Mouse (Mus musculus): ENCODE measurements around the gene S1pr5. TPM values are rescaled to one million over a fixed set of nuclear protein-coding genes. Genes with fewer than 3 reads are reported as not detected.
A peak's percentile ranks its signal among the peaks of the same experiment; 100 is the strongest.

Gene S1pr5
- polyA plus RNA-seq, 1 experiment from 2014 or later, result 0.08 TPM

GRCm38 (mm10) chr9:21251116-21251735 lies 3.0 kb upstream of the S1pr5 start:
- WGBS, result 67% methylated on average over 13 of the region's 13 CpGs
- no peaks in the 10 kb centered on the region for H3K9me3 ChIP-seq (replicated peaks; ENCODE audit: control insufficient read depth, low read length)
- H3K36me3 ChIP-seq (replicated peaks; ENCODE audit: control insufficient read depth, insufficient read depth, low read depth, low read length), result no peaks in the 10 kb centered on the region
- peaks cover 3% of the 10 kb centered on the region; the same call in 1 of the 2 replicates for H3K4me1 ChIP-seq (ENCODE audit: control insufficient read depth, insufficient read depth, low read length)
- DNase-seq (ENCODE audit: low spot score) (no peak), ATAC-seq (replicated peaks; ENCODE audit: insufficient number of reproducible peaks, low FRiP score, low TSS enrichment, low read depth) (no peak)
- H3K27ac ChIP-seq (replicated peaks; ENCODE audit: low read depth, low read length), result no peak overlapping the region
- H3K4me2 ChIP-seq (ENCODE audit: low read depth, low read length), result no peak overlapping the region
- no peak overlapping the region for H3K9ac ChIP-seq (replicated peaks; ENCODE audit: low read length)
- H3K4me3 ChIP-seq (ENCODE audit: low read depth, low read length), result no peak overlapping the region
- peaks cover 38% of the 10 kb centered on the region for H3K27me3 ChIP-seq (ENCODE audit: control insufficient read depth, insufficient read depth, low read length)

GRCm38 (mm10) chr9:21250509-21250908 lies 2.3 kb upstream of the S1pr5 start:
- H3K27me3 ChIP-seq (ENCODE audit: control insufficient read depth, insufficient read depth, low read length), result peaks cover 45% of the 10 kb centered on the region
- 56% methylated on average over 2 of the region's 2 CpGs for WGBS

GRCm38 (mm10) chr9:21249629-21250508 lies 1.6 kb upstream of the S1pr5 start:
- ATAC-seq (replicated peaks; ENCODE audit: insufficient number of reproducible peaks, low FRiP score, low TSS enrichment, low read depth), result no peak
- H3K36me3 ChIP-seq (replicated peaks; ENCODE audit: control insufficient read depth, insufficient read depth, low read depth, low read length), result no peaks in the 10 kb centered on the region
- no peak overlapping the region for H3K4me2 ChIP-seq (ENCODE audit: low read depth, low read length)
- no peaks in the 10 kb centered on the region for H3K9me3 ChIP-seq (replicated peaks; ENCODE audit: control insufficient read depth, low read length)
- DNase-seq (ENCODE audit: low spot score), result no peak
- H3K27ac ChIP-seq (replicated peaks; ENCODE audit: low read depth, low read length), result no peak overlapping the region
- no peak overlapping the region for H3K9ac ChIP-seq (replicated peaks; ENCODE audit: low read length)
- H3K4me3 ChIP-seq (ENCODE audit: low read depth, low read length), result no peak overlapping the region
- peaks cover 3% of the 10 kb centered on the region; the same call in 1 of the 2 replicates for H3K4me1 ChIP-seq (ENCODE audit: control insufficient read depth, insufficient read depth, low read length)
- WGBS, result 38% methylated on average over 17 of the region's 17 CpGs
- H3K27me3 ChIP-seq (ENCODE audit: control insufficient read depth, insufficient read depth, low read length), result peaks cover 51% of the 10 kb centered on the region

More at GRCm38 (mm10) chr9:21250509-21250908, 2.3 kb upstream of the S1pr5 start:
- Histone ChIP-seq H3K4me3 (ENCODE audit: low read depth, low read length) (no peak overlapping the region), H3K4me2 (ENCODE audit: low read depth, low read length) (no peak overlapping the region), H3K9ac (replicated peaks; ENCODE audit: low read length) (no peak overlapping the region), H3K36me3 (replicated peaks; ENCODE audit: control insufficient read depth, insufficient read depth, low read depth, low read length) (no peaks in the 10 kb centered on the region), H3K4me1 (ENCODE audit: control insufficient read depth, insufficient read depth, low read length) (peaks cover 3% of the 10 kb centered on the region; the same call in 1 of the 2 replicates), H3K9me3 (replicated peaks; ENCODE audit: control insufficient read depth, low read length) (no peaks in the 10 kb centered on the region), H3K27ac (replicated peaks; ENCODE audit: low read depth, low read length) (no peak overlapping the region)
- no peak for ATAC-seq (replicated peaks; ENCODE audit: insufficient number of reproducible peaks, low FRiP score, low TSS enrichment, low read depth)
- DNase-seq (ENCODE audit: low spot score), result no peak

- DNase-seq (ENCODE audit: low spot score) (no peak), ATAC-seq (replicated peaks; ENCODE audit: insufficient number of reproducible peaks, low FRiP score, low TSS enrichment, low read depth) (no peak)
- Histone ChIP-seq H3K9ac (replicated peaks; ENCODE audit: low read length) (no peak overlapping the region), H3K27ac (replicated peaks; ENCODE audit: low read depth, low read length) (no peak overlapping the region), H3K36me3 (replicated peaks; ENCODE audit: control insufficient read depth, insufficient read depth, low read depth, low read length) (no peaks in the 10 kb centered on the region), H3K4me2 (ENCODE audit: low read depth, low read length) (no peak overlapping the region), H3K9me3 (replicated peaks; ENCODE audit: control insufficient read depth, low read length) (no peaks in the 10 kb centered on the region; the same call in 1 of the 2 replicates), H3K4me1 (ENCODE audit: control insufficient read depth, insufficient read depth, low read length) (peaks cover 9% of the 10 kb centered on the region; the same call in 1 of the 2 replicates), H3K27me3 (ENCODE audit: control insufficient read depth, insufficient read depth, low read length) (peaks cover 75% of the 10 kb centered on the region), H3K4me3 (ENCODE audit: low read depth, low read length) (no peak overlapping the region)
- 62% methylated on average over 1 of the region's 1 CpGs for WGBS
Observed at GRCm38 (mm10) chr9:21246342-21246741, 1.9 kb downstream of the S1pr5 start.

- peaks cover 70% of the 10 kb centered on the region for H3K27me3 ChIP-seq (ENCODE audit: control insufficient read depth, insufficient read depth, low read length)
- H3K4me3 ChIP-seq (ENCODE audit: low read depth, low read length), result peak overlapping the region; percentile 41
- no peaks in the 10 kb centered on the region for H3K36me3 ChIP-seq (replicated peaks; ENCODE audit: control insufficient read depth, insufficient read depth, low read depth, low read length)
- 2% methylated on average over 16 of the region's 16 CpGs for WGBS
- no peaks in the 10 kb centered on the region; the same call in 1 of the 2 replicates for H3K9me3 ChIP-seq (replicated peaks; ENCODE audit: control insufficient read depth, low read length)
- H3K4me1 ChIP-seq (ENCODE audit: control insufficient read depth, insufficient read depth, low read length), result peaks cover 9% of the 10 kb centered on the region; the same call in 1 of the 2 replicates
- peak overlapping the region; percentile 87 for H3K4me2 ChIP-seq (ENCODE audit: low read depth, low read length)
- no peak for DNase-seq (ENCODE audit: low spot score)
- H3K9ac ChIP-seq (replicated peaks; ENCODE audit: low read length), result peak overlapping the region; percentile 44; the same call in 1 of the 2 replicates
- no peak for ATAC-seq (replicated peaks; ENCODE audit: insufficient number of reproducible peaks, low FRiP score, low TSS enrichment, low read depth)
- no peak overlapping the region for H3K27ac ChIP-seq (replicated peaks; ENCODE audit: low read depth, low read length)
Observed at GRCm38 (mm10) chr9:21245113-21245487, 3.1 kb downstream of the S1pr5 start.

- H3K9me3 ChIP-seq (replicated peaks; ENCODE audit: control insufficient read depth, low read length), result no peaks in the 10 kb centered on the region; the same call in 1 of the 2 replicates
- peak overlapping the region; percentile 44 for H3K9ac ChIP-seq (replicated peaks; ENCODE audit: low read length)
- peaks cover 9% of the 10 kb centered on the region; the same call in 1 of the 2 replicates for H3K4me1 ChIP-seq (ENCODE audit: control insufficient read depth, insufficient read depth, low read length)
- H3K4me3 ChIP-seq (ENCODE audit: low read depth, low read length), result peak overlapping the region; percentile 41
- H3K27me3 ChIP-seq (ENCODE audit: control insufficient read depth, insufficient read depth, low read length), result peaks cover 64% of the 10 kb centered on the region
- ATAC-seq (replicated peaks; ENCODE audit: insufficient number of reproducible peaks, low FRiP score, low TSS enrichment, low read depth), result 0 out of 2 replicates have a peak, but pooled peaks have one; percentile 9
- 1% methylated on average over 72 of the region's 72 CpGs for WGBS
- H3K4me2 ChIP-seq (ENCODE audit: low read depth, low read length), result peak overlapping the region; percentile 87
- no peak overlapping the region for H3K27ac ChIP-seq (replicated peaks; ENCODE audit: low read depth, low read length)
- no peaks in the 10 kb centered on the region for H3K36me3 ChIP-seq (replicated peaks; ENCODE audit: control insufficient read depth, insufficient read depth, low read depth, low read length)
- DNase-seq (ENCODE audit: low spot score), result peak; percentile 44
Observed at GRCm38 (mm10) chr9:21244428-21245112, 3.7 kb downstream of the S1pr5 start.

GRCm38 (mm10) chr9:21243826-21244427 lies 4.3 kb downstream of the S1pr5 start:
- peak overlapping the region; percentile 41 for H3K4me3 ChIP-seq (ENCODE audit: low read depth, low read length)
- H3K27me3 ChIP-seq (ENCODE audit: control insufficient read depth, insufficient read depth, low read length), result peaks cover 59% of the 10 kb centered on the region
- H3K4me1 ChIP-seq (ENCODE audit: control insufficient read depth, insufficient read depth, low read length), result peaks cover 9% of the 10 kb centered on the region; the same call in 1 of the 2 replicates
- no peak for DNase-seq (ENCODE audit: low spot score)
- WGBS, result 3% methylated on average over 42 of the region's 42 CpGs
- H3K9ac ChIP-seq (replicated peaks; ENCODE audit: low read length), result peak overlapping the region; percentile 44; the same call in 1 of the 2 replicates
- no peaks in the 10 kb centered on the region; the same call in 1 of the 2 replicates for H3K9me3 ChIP-seq (replicated peaks; ENCODE audit: control insufficient read depth, low read length)
- peak overlapping the region; percentile 87 for H3K4me2 ChIP-seq (ENCODE audit: low read depth, low read length)
- H3K27ac ChIP-seq (replicated peaks; ENCODE audit: low read depth, low read length), result no peak overlapping the region
- no peak for ATAC-seq (replicated peaks; ENCODE audit: insufficient number of reproducible peaks, low FRiP score, low TSS enrichment, low read depth)
- no peaks in the 10 kb centered on the region for H3K36me3 ChIP-seq (replicated peaks; ENCODE audit: control insufficient read depth, insufficient read depth, low read depth, low read length)
